Mouse (Mus musculus) left cerebral cortex, adult 2 months (tissue): ENCODE results near the gene Hnrnph3. TPM values are rescaled to one million over a fixed set of nuclear protein-coding genes. Genes with fewer than 3 reads are reported as not detected.
A peak's percentile ranks its signal among the peaks of the same experiment; 100 is the strongest.

ENCODE experiments used
- DNase-seq, 2 experiments: peaks; one replicate each; pipeline ENCODE4 v3.0.0; 2021 to 2022; ENCODE audit warnings: low spot score in 2 of 2, mixed read lengths in 1 of 2; ENCODE audit errors: extremely low spot score in 1 of 2
- H3K27ac ChIP-seq: fragments of 200-600 bp; 2 replicates; pipeline ENCODE4 v1.8.1; 2022
- H3K4me3 ChIP-seq: fragments of 200-600 bp; 2 replicates; pipeline ENCODE4 v1.8.1; 2022
- CTCF ChIP-seq: fragments of 200-600 bp; IDR thresholded peaks from 2 replicates; pipeline ENCODE4 v1.8.1; 2022; ENCODE audit warnings: antibody characterized with exemption, mild to moderate bottlenecking, moderate library complexity
- intact Hi-C: fragments of 180-260 bp; cut with DNase I; formaldehyde crosslinking; loops from one replicate; pipeline ENCODE4 v1.15.1; 2025
- total RNA-seq, 2 experiments: library from RNA; stranded (reverse); gene quantifications; 2 replicates each; pipeline ENCODE4 v1.2.3; 2021

Hnrnph3 gene
- total RNA-seq, 2 experiments from 2014 or later = 51.7 to 56.9 TPM

DNA sequence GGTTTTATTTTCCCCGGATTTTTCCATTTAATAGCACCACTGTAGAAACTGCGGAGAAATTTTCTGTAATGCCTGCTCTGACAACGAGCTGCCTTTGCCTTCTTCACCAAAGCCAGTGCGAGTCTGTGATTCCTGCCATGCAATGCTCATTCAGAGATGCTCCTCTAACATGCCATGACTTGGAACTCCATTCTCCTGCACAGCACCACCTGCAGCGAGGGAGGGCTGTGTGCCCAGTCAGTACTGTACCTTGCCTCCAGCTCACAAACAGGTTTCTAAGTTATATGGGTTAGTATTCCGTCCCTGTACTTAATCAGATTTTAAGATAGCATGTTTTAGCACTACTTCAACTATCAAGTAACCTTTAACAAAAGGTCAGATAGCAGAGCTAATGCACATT, 12.5 kb downstream of the Hnrnph3 start:
- no peak overlapping the region for H3K27ac ChIP-seq
- TF ChIP-seq CTCF = no peak

DNA sequence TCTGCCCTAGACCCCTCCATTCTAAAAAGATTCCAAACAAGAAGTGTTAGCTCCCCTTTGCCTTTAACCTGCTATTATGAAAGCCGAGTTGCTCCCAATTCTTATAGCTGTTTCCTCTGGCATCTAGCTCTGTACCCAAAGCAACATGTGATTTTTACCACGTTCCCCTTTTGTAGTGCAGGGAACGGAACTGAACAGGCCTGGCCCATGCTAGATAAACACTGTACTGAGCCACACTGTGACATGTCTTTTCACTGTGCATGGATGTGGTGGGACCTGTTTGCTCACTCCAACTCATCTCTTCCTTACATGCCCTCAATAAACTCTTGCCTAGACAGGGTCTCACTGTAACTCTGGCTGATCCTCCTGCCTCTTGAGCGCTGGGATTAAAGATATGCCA, 13.7 kb downstream of the Hnrnph3 start:
- TF ChIP-seq CTCF = no peak
- no peak for DNase-seq
- Histone ChIP-seq H3K27ac (no peak overlapping the region), H3K4me3 (no peak overlapping the region)
- intact Hi-C loops = no loop called here

More for the DNA sequence above, 12.5 kb downstream of the Hnrnph3 start:
- intact Hi-C loops = no loop called here
- no peak overlapping the region for H3K4me3 ChIP-seq
- DNase-seq = no peak

DNA sequence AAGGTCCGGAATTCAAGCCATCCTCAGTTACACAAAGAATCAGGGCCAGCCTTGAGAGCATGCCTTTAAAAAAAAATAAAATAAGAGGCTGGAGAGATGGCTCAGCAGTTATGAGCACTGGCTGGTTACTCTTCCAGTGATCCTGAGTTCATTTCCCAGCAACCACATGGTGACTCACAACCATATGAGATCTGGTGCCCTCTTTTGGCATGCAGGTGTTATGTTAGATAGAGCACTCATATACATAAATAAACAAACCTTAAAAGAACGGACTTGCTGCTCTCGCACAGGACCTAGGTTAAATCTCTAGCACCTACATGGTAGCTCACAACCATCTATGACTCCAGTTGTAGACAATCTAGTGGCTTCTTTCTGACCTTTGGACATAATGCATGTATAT, 15.8 kb downstream of the Hnrnph3 start:
- no peak for TF ChIP-seq CTCF
- no peak overlapping the region for H3K4me3 ChIP-seq
- H3K27ac ChIP-seq = no peak overlapping the region
- intact Hi-C loops = no loop called here
- DNase-seq = no peak

DNA sequence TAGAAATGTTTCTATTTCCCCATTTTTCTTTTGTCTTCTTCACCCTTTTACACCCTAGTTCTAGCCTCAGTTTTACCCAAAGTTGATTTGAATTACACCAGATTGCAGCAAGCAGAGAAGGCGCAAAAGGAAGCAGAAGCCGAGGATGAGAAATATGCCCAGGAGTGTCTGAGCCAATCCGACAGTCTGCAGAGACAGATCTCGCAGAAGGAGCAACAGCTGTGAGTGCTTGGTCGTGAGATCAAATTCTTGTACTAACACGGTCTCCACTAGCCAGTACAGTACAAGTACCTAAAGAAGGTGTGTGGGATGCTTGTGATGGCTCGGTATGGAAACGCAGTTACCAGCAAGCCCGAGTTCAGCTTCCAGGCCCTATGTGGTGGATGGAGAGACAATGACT, 19.5 kb downstream of the Hnrnph3 start:
- no peak for DNase-seq

DNA sequence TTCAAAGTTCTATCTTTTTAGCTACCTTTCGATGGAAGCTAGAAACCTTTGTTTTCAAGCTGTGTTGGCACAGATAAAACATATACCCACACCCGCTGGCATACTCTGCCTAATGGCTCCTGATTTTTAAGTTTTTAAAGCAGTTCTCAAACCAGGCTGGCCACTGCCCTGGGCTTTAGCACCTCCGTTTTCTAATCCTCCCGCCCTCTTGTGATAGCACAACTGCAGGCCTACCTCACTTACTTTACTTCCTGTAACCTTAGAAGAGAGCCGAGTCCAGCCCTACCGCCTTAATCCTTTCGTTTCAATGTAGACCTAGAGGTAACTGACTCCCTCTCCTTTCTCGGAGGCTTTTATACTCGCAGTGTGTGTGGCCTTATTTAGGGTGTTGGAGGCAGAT, 20.8 kb downstream of the Hnrnph3 start:
- TF ChIP-seq CTCF = no peak
- no peak overlapping the region for H3K27ac ChIP-seq
- intact Hi-C loops = no loop called here
- DNase-seq = no peak
- no peak overlapping the region for H3K4me3 ChIP-seq

More for the DNA sequence above, 19.5 kb downstream of the Hnrnph3 start:
- intact Hi-C loops = no loop called here
- Histone ChIP-seq H3K27ac (no peak overlapping the region), H3K4me3 (no peak overlapping the region)
- no peak for TF ChIP-seq CTCF

DNA sequence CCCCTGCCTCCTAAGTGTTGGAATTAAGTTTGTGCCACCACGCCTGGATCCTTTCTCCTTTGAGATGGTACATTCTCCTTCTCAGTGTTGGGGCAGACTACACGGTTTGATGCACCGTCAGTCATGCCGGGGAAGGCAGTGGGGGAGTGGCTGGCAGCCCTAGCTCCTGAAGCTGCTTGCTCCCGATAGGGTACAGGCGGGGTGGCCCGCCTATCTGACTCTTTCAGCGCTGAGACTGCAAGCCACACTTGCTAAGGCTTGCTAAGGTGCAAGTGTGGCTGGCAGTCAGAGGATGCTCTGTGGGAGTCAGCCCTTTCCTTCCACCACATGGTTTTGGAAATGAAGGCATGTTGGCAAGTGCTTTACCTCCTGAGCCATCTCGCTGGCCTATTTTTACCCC, 23.4 kb downstream of the Hnrnph3 start:
- intact Hi-C loops = no loop called here
- Histone ChIP-seq H3K27ac (no peak overlapping the region), H3K4me3 (no peak overlapping the region)
- DNase-seq = no peak
- no peak for TF ChIP-seq CTCF

DNA sequence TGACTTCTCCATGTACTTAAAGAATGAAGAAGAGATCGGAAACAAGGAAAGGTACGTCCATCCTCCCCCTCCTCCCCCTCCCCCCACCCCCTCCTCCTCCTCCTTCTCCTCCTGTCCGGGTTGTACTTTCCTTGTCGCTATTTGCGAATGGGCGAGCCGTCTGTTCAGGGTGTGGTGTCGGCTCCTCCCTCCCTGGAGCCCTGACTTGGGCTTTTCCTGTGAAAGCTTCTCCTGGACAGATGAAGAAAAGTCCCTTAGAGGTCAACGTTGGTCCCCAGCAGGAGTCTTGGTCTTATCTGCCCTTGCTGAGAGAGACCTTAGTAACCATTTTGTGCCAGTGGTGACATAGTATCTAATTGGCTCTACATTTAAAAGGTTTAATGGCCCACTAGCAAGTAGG, 30.0 kb downstream of the Hnrnph3 start:
- DNase-seq = no peak
- intact Hi-C loops = no loop called here
- Histone ChIP-seq H3K27ac (no peak overlapping the region), H3K4me3 (no peak overlapping the region)
- TF ChIP-seq CTCF = no peak

DNA sequence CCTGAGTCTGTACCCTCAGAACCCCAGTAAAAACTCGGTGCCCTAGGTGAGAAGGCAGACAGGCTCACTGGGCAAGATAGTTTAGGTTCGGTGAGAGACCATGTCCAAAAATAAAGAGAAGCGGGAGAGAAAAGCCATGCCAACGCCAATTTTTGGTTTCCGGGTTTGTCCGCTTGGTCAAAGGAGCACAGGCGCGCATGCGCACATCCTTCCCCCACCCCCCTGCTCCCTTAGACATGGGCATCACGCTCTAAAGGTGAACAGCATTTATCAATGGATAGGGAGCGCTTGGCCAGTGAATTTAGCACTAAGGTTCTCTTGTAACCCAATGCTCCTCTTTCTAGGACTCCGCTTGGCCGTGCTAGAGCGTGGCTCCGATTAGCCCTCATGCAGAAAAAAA, 33.4 kb downstream of the Hnrnph3 start:
- TF ChIP-seq CTCF = no peak
- H3K27ac ChIP-seq = no peak overlapping the region
- no peak overlapping the region for H3K4me3 ChIP-seq
- intact Hi-C loops = no loop called here
- no peak for DNase-seq

DNA sequence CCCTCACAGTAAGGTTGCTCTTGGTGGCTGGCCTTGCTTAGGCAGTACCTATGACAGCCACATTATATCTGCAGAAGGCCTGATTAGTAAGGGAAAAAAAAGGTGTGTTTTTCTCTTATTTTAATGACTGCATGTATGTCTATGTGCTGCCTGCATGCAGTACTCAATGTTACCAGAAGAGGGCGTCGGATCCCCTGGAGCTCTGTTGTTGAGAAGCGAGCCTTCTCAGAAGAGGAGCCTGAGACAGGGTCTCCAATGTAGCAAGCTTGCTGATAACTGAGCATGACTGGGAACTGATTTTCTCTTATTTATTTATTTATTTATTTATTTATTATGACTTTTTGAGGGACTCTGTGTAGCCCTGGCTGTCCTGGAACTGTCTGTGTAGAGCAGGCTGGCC, 36.7 kb downstream of the Hnrnph3 start:
- peak; percentile 68 for TF ChIP-seq CTCF
- intact Hi-C loops = no loop called here
- no peak for DNase-seq
- Histone ChIP-seq H3K27ac (no peak overlapping the region), H3K4me3 (no peak overlapping the region)

DNA sequence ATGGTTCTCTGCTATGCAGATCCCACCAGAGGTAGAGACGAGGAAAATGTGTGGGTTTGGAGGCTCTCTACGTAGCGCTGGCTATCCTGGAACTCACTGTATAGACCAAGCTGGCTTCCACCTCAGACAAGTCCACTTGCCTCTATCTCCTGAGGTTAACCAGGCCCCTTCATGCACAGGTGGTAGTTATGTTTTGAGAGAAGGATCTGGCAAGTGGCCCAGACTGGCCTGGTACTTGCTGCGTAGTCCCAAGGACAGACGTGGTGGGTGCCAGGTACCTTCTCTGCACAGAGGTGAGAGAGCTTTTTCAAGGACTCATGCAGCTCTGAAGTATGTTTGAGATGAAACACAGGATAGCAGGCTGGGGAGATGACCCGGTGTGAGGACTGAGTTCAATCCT, 39.5 kb downstream of the Hnrnph3 start:
- intact Hi-C loops = loop anchor here (5.0 kb wide), 2 partner anchors 83 to 117 kb away; no protein-coding TSS in a partner anchor
- H3K4me3 ChIP-seq = no peak overlapping the region
- no peak for TF ChIP-seq CTCF
- DNase-seq = no peak
- H3K27ac ChIP-seq = no peak overlapping the region

DNA sequence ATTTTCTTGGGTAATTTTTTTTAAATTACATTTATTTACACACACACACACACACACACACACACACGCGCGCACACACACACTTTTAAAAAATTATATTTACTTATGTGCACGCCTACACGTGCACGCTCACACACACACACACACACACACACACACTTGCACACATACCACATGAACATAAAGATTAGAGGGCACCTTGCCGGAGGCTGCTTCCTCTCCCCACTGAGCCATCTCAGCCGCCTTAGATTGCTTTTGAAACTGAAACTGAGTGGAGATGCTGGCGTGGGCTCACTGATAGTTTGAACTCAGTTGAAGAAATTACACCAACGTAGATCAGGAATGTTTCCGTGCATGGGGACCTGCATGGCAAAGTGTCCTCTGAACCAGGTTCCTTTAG, 39.9 kb downstream of the Hnrnph3 start:
- no peak for TF ChIP-seq CTCF
- Histone ChIP-seq H3K27ac (no peak overlapping the region), H3K4me3 (no peak overlapping the region)
- intact Hi-C loops = loop anchor here (5.0 kb wide), 2 partner anchors 83 to 117 kb away; no protein-coding TSS in a partner anchor
- no peak for DNase-seq

DNA sequence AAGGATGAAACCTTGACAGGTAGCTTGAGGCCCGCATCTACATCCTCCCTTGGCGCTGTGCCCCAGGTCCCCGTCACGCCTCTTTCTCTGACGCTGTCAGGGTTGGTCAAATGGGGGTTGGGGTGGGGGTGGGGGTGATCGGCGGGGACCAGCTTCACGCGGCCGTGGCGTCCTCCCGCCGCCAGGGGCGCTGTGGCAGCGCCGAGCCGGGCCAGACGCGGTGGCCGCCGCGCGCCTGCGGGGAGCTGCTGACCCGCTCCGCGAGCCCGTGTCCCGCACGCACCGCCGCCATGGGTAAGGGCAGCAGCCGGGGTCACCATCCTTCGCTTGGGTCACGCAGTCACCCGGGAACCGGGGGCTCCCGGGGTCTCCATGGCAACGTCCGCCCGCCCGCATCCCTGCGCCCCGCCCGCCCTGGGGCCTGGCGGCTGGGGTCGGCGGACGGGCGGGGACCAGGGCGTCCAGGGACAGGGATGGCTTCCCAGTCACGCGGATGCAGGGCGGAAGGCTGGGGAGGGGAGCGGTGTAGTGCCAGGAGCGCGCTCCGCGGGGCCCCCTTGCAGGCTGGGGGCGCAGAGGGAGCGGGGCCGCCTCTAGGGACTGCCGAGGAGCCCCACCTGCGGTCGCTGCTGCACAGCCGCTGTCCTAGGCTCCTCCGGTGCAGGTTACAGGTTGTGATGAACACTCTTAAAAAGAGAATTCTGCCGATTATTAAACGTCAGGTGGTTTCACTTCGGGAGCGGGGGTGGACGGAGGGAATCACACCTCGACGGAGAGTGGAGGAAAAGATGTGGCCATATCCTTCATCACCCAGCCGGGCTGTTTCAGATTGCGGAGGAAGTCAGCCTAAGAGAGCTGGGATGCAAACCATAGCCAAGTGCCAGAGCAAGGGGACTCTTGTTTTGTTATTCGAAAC, 43.7 kb downstream of the Hnrnph3 start, which contains the start of gene Rufy2:
TSS of gene Rufy2 (plus strand) at position 185 of the 916 bp plus-strand sequence.
- Histone ChIP-seq H3K27ac (peak within 1 kb of the TSS; percentile 94), H3K4me3 (peak within 1 kb of the TSS; percentile 90)
- intact Hi-C loops = loop anchor here (1.0 to 5.0 kb wide), 3 partner anchors 43 to 113 kb away; no protein-coding TSS in a partner anchor
- TF ChIP-seq CTCF = peak; percentile 90
- DNase-seq = peak; percentile 87 to 92

DNA sequence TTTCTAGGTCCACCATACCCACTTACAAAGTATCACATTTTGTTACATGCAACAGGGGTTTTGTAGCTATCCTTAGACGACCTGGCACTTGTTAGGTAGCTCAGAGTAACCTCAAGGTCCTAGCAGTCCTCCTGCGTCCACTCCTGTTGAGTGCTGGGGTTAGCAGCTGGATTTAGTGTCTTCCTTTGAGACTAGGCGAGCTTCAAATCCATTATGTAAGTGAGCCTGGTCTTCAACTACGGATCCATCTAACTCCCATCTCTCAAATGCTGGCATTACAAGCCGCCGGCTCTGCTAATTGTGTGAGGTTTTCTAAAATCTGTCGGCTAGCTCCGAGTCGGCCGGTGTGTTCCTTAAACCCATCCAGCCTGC, 44.4 kb downstream of the Hnrnph3 start:
- peak overlapping the region; percentile 94 for H3K27ac ChIP-seq
- no peak for DNase-seq
- intact Hi-C loops = loop anchor here (1.0 to 5.0 kb wide), 3 partner anchors 44 to 112 kb away; no protein-coding TSS in a partner anchor
- TF ChIP-seq CTCF = no peak
- H3K4me3 ChIP-seq = peak overlapping the region; percentile 90
